Mouse (Mus musculus) myocyte (in vitro differentiated cells): ENCODE results near the gene Eea1. TPM values are rescaled to one million over a fixed set of nuclear protein-coding genes. Genes with fewer than 3 reads are reported as not detected.

ENCODE experiments used
- H3K27me3 ChIP-seq: one replicate; pipeline ENCODE4 v1.6.1; 2011; ENCODE audit not compliant: control insufficient read depth, insufficient read depth, insufficient read length
- H3K36me3 ChIP-seq: one replicate; pipeline ENCODE4 v1.6.1; 2011; ENCODE audit not compliant: control insufficient read depth, insufficient read depth
- H3K4me2 ChIP-seq: one replicate; pipeline ENCODE4 v1.6.1; 2011; ENCODE audit warnings: low read depth, control low read depth
- H3K4me3 ChIP-seq: one replicate; pipeline ENCODE4 v1.5.1; 2011; ENCODE audit warnings: mild to moderate bottlenecking, control low read depth, moderate library complexity
- H3K79me2 ChIP-seq: one replicate; pipeline ENCODE4 v1.6.1; 2011; ENCODE audit not compliant: control insufficient read depth, insufficient read depth
- H3ac ChIP-seq: one replicate; pipeline ENCODE4 v1.6.1; 2011; ENCODE audit not compliant: control insufficient read depth, insufficient read length
- CEBPB ChIP-seq: IDR thresholded peaks from 2 replicates; pipeline ENCODE4 v1.6.1; 2011; ENCODE audit warnings: mild to moderate bottlenecking, moderate library complexity; ENCODE audit not compliant: poor library complexity, insufficient read depth, severe bottlenecking
- E2F4 ChIP-seq: IDR thresholded peaks from one replicate; pipeline ENCODE4 v1.6.1; 2011; ENCODE audit warnings: mild to moderate bottlenecking, control low read depth, moderate library complexity; ENCODE audit not compliant: insufficient read depth
- MAX ChIP-seq: IDR thresholded peaks from one replicate; pipeline ENCODE4 v1.6.1; 2011; ENCODE audit warnings: low read depth, mild to moderate bottlenecking, control low read depth
- MYOD1 ChIP-seq, 3 experiments: IDR thresholded peaks; one replicate each; pipeline ENCODE4 v1.6.1; 2011; ENCODE audit warnings: control low read depth in 2 of 3, low read depth in 2 of 3, mild to moderate bottlenecking in 2 of 3, moderate library complexity in 1 of 3; ENCODE audit not compliant: insufficient read length in 2 of 3, control insufficient read depth in 1 of 3
- MYOG ChIP-seq, 3 experiments: IDR thresholded peaks; one replicate each; pipeline ENCODE4 v1.6.1; 2011; ENCODE audit warnings: control low read depth in 2 of 3, low read depth in 2 of 3, mild to moderate bottlenecking in 2 of 3; ENCODE audit not compliant: insufficient read length in 2 of 3, control insufficient read depth in 1 of 3, insufficient read depth in 1 of 3
- POLR2A ChIP-seq: IDR thresholded peaks from one replicate; pipeline ENCODE4 v1.6.1; 2011; ENCODE audit warnings: low read depth, mild to moderate bottlenecking, control low read depth, moderate library complexity; ENCODE audit not compliant: insufficient read length
- POLR2AphosphoS2 ChIP-seq: IDR thresholded peaks from one replicate; pipeline ENCODE4 v1.6.1; 2011; ENCODE audit warnings: low read depth, control low read depth; ENCODE audit not compliant: insufficient read length
- REST ChIP-seq: IDR thresholded peaks from one replicate; pipeline ENCODE4 v1.6.1; 2011; ENCODE audit warnings: mild to moderate bottlenecking, control low read depth, moderate library complexity; ENCODE audit not compliant: insufficient read depth, insufficient read length
- SRF ChIP-seq: IDR thresholded peaks from one replicate; pipeline ENCODE4 v1.6.1; 2011; ENCODE audit warnings: low read depth; ENCODE audit not compliant: control insufficient read depth, insufficient read length
- TCF12 ChIP-seq: IDR thresholded peaks from one replicate; pipeline ENCODE4 v1.6.1; 2011; ENCODE audit warnings: mild to moderate bottlenecking, control low read depth; ENCODE audit not compliant: poor library complexity, insufficient read depth, severe bottlenecking
- TCF3 ChIP-seq: IDR thresholded peaks from one replicate; pipeline ENCODE4 v1.6.1; 2011; ENCODE audit warnings: low read depth, control low read depth; ENCODE audit not compliant: insufficient read length
- USF1 ChIP-seq: IDR thresholded peaks from one replicate; pipeline ENCODE4 v1.6.1; 2011; ENCODE audit warnings: low read depth, mild to moderate bottlenecking, control low read depth, moderate library complexity
- polyA plus RNA-seq: library from polyadenylated mRNA; unstranded; fragments of >200 nt; fragmentation: generic; extraction: Trizol; gene quantifications from one replicate; pipeline ENCODE4 v1.2.1, GENCODE M21; 2012; ENCODE audit warnings: missing spikeins

Gene Eea1
- polyA plus RNA-seq, 1 experiment = 6.9 TPM

GRCm38 (mm10) chr10:95976798-95977197, 36.3 kb downstream of the Eea1 start:
- Histone ChIP-seq H3K36me3 (peaks cover 31% of the 10 kb centered on the region), H3ac (no peak overlapping the region), H3K27me3 (no peaks in the 10 kb centered on the region), H3K4me3 (no peak overlapping the region), H3K79me2 (peaks cover 13% of the 10 kb centered on the region), H3K4me2 (no peak overlapping the region)
- TF ChIP-seq E2F4 = no peak
- no peak for TF ChIP-seq CEBPB
- TF ChIP-seq MYOG (IDR thresholded peaks at IDR 0.05; ENCODE audit: control insufficient read depth in 1 of 3, insufficient read depth in 1 of 3, insufficient read length in 2 of 3, low read depth in 2 of 3) = no peak
- no peak for TF ChIP-seq SRF

- Histone ChIP-seq H3K27me3 (no peaks in the 10 kb centered on the region), H3K36me3 (peaks cover 13% of the 10 kb centered on the region), H3K4me3 (no peak overlapping the region), H3ac (no peak overlapping the region), H3K4me2 (no peak overlapping the region), H3K79me2 (no peaks in the 10 kb centered on the region)
- no peak for TF ChIP-seq MYOG (IDR thresholded peaks at IDR 0.05; ENCODE audit: control insufficient read depth in 1 of 3, insufficient read depth in 1 of 3, insufficient read length in 2 of 3, low read depth in 2 of 3)
- TF ChIP-seq USF1 = no peak
- TF ChIP-seq MAX = no peak
- TF ChIP-seq CEBPB = 0 out of 2 replicates have a peak, but pooled peaks have one; percentile 22
- no peak for TF ChIP-seq TCF3
- no peak for TF ChIP-seq TCF12
- no peak for TF ChIP-seq SRF
Measured at GRCm38 (mm10) chr10:95989731-95990130, 49.3 kb downstream of the Eea1 start.

GRCm38 (mm10) chr10:95991176-95991575, 50.7 kb downstream of the Eea1 start:
- Histone ChIP-seq H3ac (no peak overlapping the region), H3K27me3 (no peaks in the 10 kb centered on the region), H3K36me3 (peaks cover 13% of the 10 kb centered on the region), H3K4me2 (no peak overlapping the region), H3K4me3 (no peak overlapping the region), H3K79me2 (no peaks in the 10 kb centered on the region)
- TF ChIP-seq TCF12 = no peak
- TF ChIP-seq POLR2A = no peak
- no peak for TF ChIP-seq CEBPB
- no peak for TF ChIP-seq POLR2AphosphoS2
- TF ChIP-seq MYOG (IDR thresholded peaks at IDR 0.05; ENCODE audit: control insufficient read depth in 1 of 3, insufficient read depth in 1 of 3, insufficient read length in 2 of 3, low read depth in 2 of 3) = no peak
- no peak for TF ChIP-seq SRF
- TF ChIP-seq MAX = no peak
- no peak for TF ChIP-seq E2F4
- TF ChIP-seq TCF3 = no peak
- no peak for TF ChIP-seq USF1

- Histone ChIP-seq H3ac (no peak overlapping the region), H3K27me3 (no peaks in the 10 kb centered on the region), H3K36me3 (peaks cover 17% of the 10 kb centered on the region), H3K4me2 (no peak overlapping the region), H3K79me2 (no peaks in the 10 kb centered on the region), H3K4me3 (no peak overlapping the region)
- TF ChIP-seq TCF12 = no peak
- no peak for TF ChIP-seq TCF3
- no peak for TF ChIP-seq CEBPB
- TF ChIP-seq MYOG (IDR thresholded peaks at IDR 0.05; ENCODE audit: control insufficient read depth in 1 of 3, insufficient read depth in 1 of 3, insufficient read length in 2 of 3, low read depth in 2 of 3) = no peak
- TF ChIP-seq POLR2AphosphoS2 = no peak
- TF ChIP-seq MYOD1 (IDR thresholded peaks at IDR 0.05; ENCODE audit: control insufficient read depth in 1 of 3, insufficient read length in 2 of 3, low read depth in 2 of 3) = no peak
- no peak for TF ChIP-seq E2F4
- no peak for TF ChIP-seq MAX
Measured at GRCm38 (mm10) chr10:96000904-96001303, 60.5 kb downstream of the Eea1 start.

GRCm38 (mm10) chr10:96015738-96016137, 75.3 kb downstream of the Eea1 start:
- no peak overlapping the region for H3K4me3 ChIP-seq
- no peak overlapping the region for H3ac ChIP-seq
- TF ChIP-seq E2F4 (no peak), CEBPB (peak; percentile 99), MYOD1 (IDR thresholded peaks at IDR 0.05; ENCODE audit: control insufficient read depth in 1 of 3, insufficient read length in 2 of 3, low read depth in 2 of 3) (no peak), USF1 (no peak), POLR2A (no peak)
- H3K27me3 ChIP-seq = no peaks in the 10 kb centered on the region
- no peaks in the 10 kb centered on the region for H3K79me2 ChIP-seq
- H3K4me2 ChIP-seq = peak overlapping the region; percentile 55
- peaks cover 85% of the 10 kb centered on the region for H3K36me3 ChIP-seq

GRCm38 (mm10) chr10:96017418-96017817, 77.0 kb downstream of the Eea1 start:
- no peak overlapping the region for H3K4me3 ChIP-seq
- no peak overlapping the region for H3ac ChIP-seq
- no peaks in the 10 kb centered on the region for H3K79me2 ChIP-seq
- TF ChIP-seq SRF (no peak), TCF3 (no peak), POLR2AphosphoS2 (no peak), MAX (no peak), USF1 (no peak), CEBPB (no peak), REST (no peak), POLR2A (no peak), E2F4 (no peak), TCF12 (no peak), MYOD1 (IDR thresholded peaks at IDR 0.05; ENCODE audit: control insufficient read depth in 1 of 3, insufficient read length in 2 of 3, low read depth in 2 of 3) (no peak), MYOG (IDR thresholded peaks at IDR 0.05; ENCODE audit: control insufficient read depth in 1 of 3, insufficient read depth in 1 of 3, insufficient read length in 2 of 3, low read depth in 2 of 3) (no peak)
- H3K4me2 ChIP-seq = no peak overlapping the region
- peaks cover 86% of the 10 kb centered on the region for H3K36me3 ChIP-seq
- H3K27me3 ChIP-seq = no peaks in the 10 kb centered on the region
